Mouse (Mus musculus) lung, postnatal 10 days (tissue): ENCODE results near the gene Tmem130.

Source experiments
- DNase-seq: peaks from one replicate; pipeline ENCODE4 v3.0.0; 2021

Gene Tmem130

DNA sequence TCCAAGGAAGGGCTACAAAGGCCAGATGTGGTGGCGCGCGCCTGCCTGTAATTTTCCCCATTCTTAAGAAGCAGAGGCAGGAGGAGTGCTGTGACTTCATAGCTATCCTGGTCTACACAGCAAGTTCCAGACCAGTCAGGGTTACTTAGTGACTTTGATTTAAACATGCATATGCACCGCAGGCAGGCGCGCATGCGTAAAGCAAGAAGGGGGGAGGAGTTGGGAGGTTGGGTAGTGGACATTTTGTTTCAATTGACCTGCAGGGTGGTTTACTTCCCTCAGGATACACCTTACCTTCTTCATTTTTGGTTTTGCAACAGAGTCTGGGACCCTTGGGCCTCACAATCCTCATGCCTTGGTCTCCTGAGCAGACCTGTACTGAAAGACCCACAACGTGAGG lies 32.4 kb downstream of the Tmem130 start:
- no peak for DNase-seq

- no peak for DNase-seq
These were observed 33.4 kb downstream of the Tmem130 start for GRCm38 (mm10) chr5:144728237-144728636.

- DNase-seq = peak; percentile 75
These were observed 34.5 kb downstream of the Tmem130 start for GRCm38 (mm10) chr5:144727119-144727518.

- DNase-seq = no peak
These were observed 36.1 kb downstream of the Tmem130 start for GRCm38 (mm10) chr5:144725554-144725953.

DNA sequence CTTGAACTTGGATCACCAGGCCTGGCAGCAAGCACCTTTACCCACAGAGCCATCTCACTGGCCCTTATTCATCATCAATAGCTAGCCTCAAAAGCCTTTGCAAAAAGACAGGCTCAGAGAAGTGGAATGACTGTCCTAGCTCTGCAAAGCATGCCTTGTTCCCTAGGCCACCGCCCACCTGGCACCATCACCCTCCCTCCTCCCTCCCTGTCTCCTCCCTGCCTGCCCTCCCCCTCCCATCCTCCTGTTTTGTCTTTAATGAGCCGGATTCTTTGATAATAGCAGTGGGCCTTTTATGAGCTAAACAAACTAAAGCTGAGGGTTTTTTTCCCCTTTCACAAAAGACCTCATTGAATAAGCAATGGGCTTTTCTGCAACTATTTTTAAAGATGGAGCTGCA lies 36.7 kb downstream of the Tmem130 start:
- DNase-seq = no peak

- DNase-seq = no peak
These were observed 41.3 kb downstream of the Tmem130 start for GRCm38 (mm10) chr5:144720281-144720680.

DNA sequence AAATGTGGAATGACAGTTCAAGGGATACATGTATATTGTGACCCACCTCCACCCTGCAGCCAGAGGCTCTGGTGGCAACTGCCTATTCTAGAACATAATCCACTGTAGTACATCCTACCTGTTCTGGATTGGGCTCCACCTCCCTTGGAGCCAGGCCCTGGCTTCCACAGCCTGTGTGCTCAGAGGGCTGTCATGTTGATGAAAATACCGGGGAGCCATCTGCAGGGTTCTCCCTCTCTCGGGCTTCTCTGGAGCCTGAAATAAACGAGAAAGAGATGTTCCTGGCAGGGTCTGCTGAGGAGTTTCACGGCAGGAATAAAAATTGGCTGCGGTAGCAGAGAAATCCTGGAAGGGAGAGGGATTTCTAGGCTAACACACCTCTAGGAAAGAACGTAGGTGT lies 41.8 kb downstream of the Tmem130 start:
- DNase-seq = no peak

GRCm38 (mm10) chr5:144717186-144717585 lies 44.4 kb downstream of the Tmem130 start:
- DNase-seq = no peak

- no peak for DNase-seq
These were observed 48.2 kb downstream of the Tmem130 start for GRCm38 (mm10) chr5:144713371-144713770.

- no peak for DNase-seq
These were observed 54.0 kb downstream of the Tmem130 start for GRCm38 (mm10) chr5:144707603-144708002.

GRCm38 (mm10) chr5:144703464-144704368 lies 57.9 kb downstream of the Tmem130 start:
- no peak for DNase-seq

GRCm38 (mm10) chr5:144695289-144696060 lies 66.1 kb downstream of the Tmem130 start:
- DNase-seq = no peak

DNA sequence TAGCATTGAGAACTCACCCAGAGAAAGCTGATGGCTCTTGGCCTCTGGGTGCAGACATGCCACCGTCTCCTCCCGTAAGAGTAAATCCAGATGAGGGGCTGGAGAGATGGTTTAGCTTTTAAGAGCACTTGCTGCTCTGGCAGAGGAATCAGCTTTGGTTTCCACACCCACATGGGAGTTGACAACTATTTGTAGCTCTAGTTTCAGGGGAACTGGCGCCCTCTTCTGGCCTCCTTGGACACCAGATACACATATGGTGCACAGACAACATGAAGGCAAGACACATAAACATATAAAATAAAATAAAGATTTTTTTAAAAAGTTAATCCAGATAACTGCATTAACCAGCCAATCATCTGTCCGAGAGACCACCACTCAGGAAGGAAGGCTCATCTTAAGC lies 67.5 kb downstream of the Tmem130 start:
- DNase-seq = no peak

- no peak for DNase-seq
These were observed 70.2 kb downstream of the Tmem130 start for GRCm38 (mm10) chr5:144691421-144691820.

- peak; percentile 5 for DNase-seq
These were observed 73.2 kb downstream of the Tmem130 start for GRCm38 (mm10) chr5:144688371-144688770.
